Mouse (Mus musculus) heart, embryonic 13.5 days (tissue): ENCODE measurements around the gene Mlip. TPM values are rescaled to one million over a fixed set of nuclear protein-coding genes. Genes with fewer than 3 reads are reported as not detected.

Source experiments
- ATAC-seq: fragments of 200-750 bp; cut with Nextera tagmentation; 2 replicates; pipeline ENCODE4 v1.8.0; 2017; ENCODE audit warnings: moderate TSS enrichment; ENCODE audit not compliant: insufficient number of reproducible peaks, low FRiP score, low TSS enrichment; ENCODE audit errors: extremely low read depth
- H3K27ac ChIP-seq: fragments of 300-500 bp; sonication (generic); replicated peaks from 2 replicates; pipeline ENCODE4 v1.5.1; 2015; ENCODE audit warnings: moderate library complexity, mild to moderate bottlenecking, inconsistent platforms
- H3K27me3 ChIP-seq: fragments of 300-500 bp; sonication (generic); replicated peaks from 2 replicates; pipeline ENCODE4 v1.6.1; 2015; ENCODE audit warnings: mild to moderate bottlenecking, inconsistent platforms
- H3K36me3 ChIP-seq: fragments of 300-500 bp; sonication (generic); 2 replicates; pipeline ENCODE4 v1.6.1; 2015; ENCODE audit warnings: mild to moderate bottlenecking, inconsistent platforms
- H3K4me1 ChIP-seq: fragments of 300-500 bp; sonication (generic); 2 replicates; pipeline ENCODE4 v1.6.1; 2015; ENCODE audit warnings: inconsistent platforms
- H3K4me2 ChIP-seq: fragments of 300-500 bp; sonication (generic); 2 replicates; pipeline ENCODE4 v1.6.1; 2015; ENCODE audit warnings: inconsistent platforms, mild to moderate bottlenecking, moderate library complexity
- H3K4me3 ChIP-seq: fragments of 300-500 bp; sonication (generic); 2 replicates; pipeline ENCODE4 v1.5.1; 2015; ENCODE audit warnings: moderate library complexity, mild to moderate bottlenecking, inconsistent platforms
- H3K9ac ChIP-seq: fragments of 300-500 bp; sonication (generic); 2 replicates; pipeline ENCODE4 v1.6.1; 2015; ENCODE audit warnings: inconsistent platforms, mild to moderate bottlenecking, moderate library complexity
- H3K9me3 ChIP-seq: fragments of 300-500 bp; sonication (generic); 2 replicates; pipeline ENCODE4 v1.6.1; 2016; ENCODE audit warnings: inconsistent platforms
- WGBS: fragments of 180-500 bp; shearing (Covaris S2); methylation state at CpG from one replicate; pipeline ENCODE4 v1.1.7; 2015; ENCODE audit warnings: mixed read lengths; 5-methylcytosine and 5-hydroxymethylcytosine counted together
- polyA plus RNA-seq: library from polyadenylated mRNA; unstranded; fragments of >200 nt; fragmentation: Nextera tagmentation; extraction: Ambion mirVana; gene quantifications from 2 replicates; pipeline ENCODE4 v1.2.1, GENCODE M21; 2015

The Mlip gene
- polyA plus RNA-seq, 1 experiment from 2014 or later, result 72.2 TPM

- Histone ChIP-seq H3K36me3 (no peaks in the 10 kb centered on the region), H3K27ac (peak overlapping the region; percentile 86; the same call in 1 of the 2 replicates), H3K4me2 (no peak overlapping the region), H3K9ac (peak overlapping the region; percentile 21; the same call in 1 of the 2 replicates), H3K27me3 (no peaks in the 10 kb centered on the region), H3K4me3 (no peak overlapping the region), H3K4me1 (peaks cover 39% of the 10 kb centered on the region), H3K9me3 (no peaks in the 10 kb centered on the region)
- WGBS, result 62% methylated on average over 3 of the region's 3 CpGs
- ATAC-seq, result no peak
Observed at GRCm38 (mm10) chr9:77278055-77278454, 74.7 kb downstream of the Mlip start.

GRCm38 (mm10) chr9:77277270-77277669 lies 75.5 kb downstream of the Mlip start:
- H3K4me3 ChIP-seq, result no peak overlapping the region
- H3K4me2 ChIP-seq, result peak overlapping the region; percentile 22; the same call in 1 of the 2 replicates
- 48% methylated on average over 5 of the region's 5 CpGs for WGBS
- no peaks in the 10 kb centered on the region for H3K27me3 ChIP-seq
- peak overlapping the region; percentile 86 for H3K27ac ChIP-seq
- no peaks in the 10 kb centered on the region for H3K9me3 ChIP-seq
- peak overlapping the region; percentile 33; the same call in 1 of the 2 replicates for H3K9ac ChIP-seq
- no peaks in the 10 kb centered on the region for H3K36me3 ChIP-seq
- H3K4me1 ChIP-seq, result peaks cover 35% of the 10 kb centered on the region
- ATAC-seq, result no peak

- peak overlapping the region; percentile 36 for H3K4me2 ChIP-seq
- H3K36me3 ChIP-seq, result no peaks in the 10 kb centered on the region
- H3K9me3 ChIP-seq, result no peaks in the 10 kb centered on the region
- 25% methylated on average over 5 of the region's 5 CpGs for WGBS
- H3K4me3 ChIP-seq, result no peak overlapping the region
- H3K27ac ChIP-seq, result peak overlapping the region; percentile 86
- no peaks in the 10 kb centered on the region for H3K27me3 ChIP-seq
- H3K4me1 ChIP-seq, result peaks cover 35% of the 10 kb centered on the region
- H3K9ac ChIP-seq, result no peak overlapping the region
- peak; percentile 37; the same call in 1 of the 2 replicates for ATAC-seq
Observed at GRCm38 (mm10) chr9:77276451-77277154, 76.2 kb downstream of the Mlip start.

- 85% methylated on average over 4 of the region's 4 CpGs for WGBS
- H3K9ac ChIP-seq, result no peak overlapping the region
Observed at GRCm38 (mm10) chr9:77272727-77273126, 80.0 kb downstream of the Mlip start.

GRCm38 (mm10) chr9:77265268-77266017 lies 87.3 kb downstream of the Mlip start:
- Histone ChIP-seq H3K9me3 (no peaks in the 10 kb centered on the region), H3K27me3 (no peaks in the 10 kb centered on the region), H3K27ac (peak overlapping the region; percentile 51), H3K4me2 (no peak overlapping the region), H3K4me3 (no peak overlapping the region), H3K4me1 (peaks cover 12% of the 10 kb centered on the region), H3K9ac (no peak overlapping the region), H3K36me3 (no peaks in the 10 kb centered on the region)
- 45% methylated on average over 4 of the region's 4 CpGs for WGBS
- no peak for ATAC-seq

More at GRCm38 (mm10) chr9:77272727-77273126, 80.0 kb downstream of the Mlip start:
- Histone ChIP-seq H3K4me1 (peaks cover 16% of the 10 kb centered on the region), H3K36me3 (no peaks in the 10 kb centered on the region), H3K27me3 (no peaks in the 10 kb centered on the region), H3K9me3 (no peaks in the 10 kb centered on the region), H3K4me3 (no peak overlapping the region), H3K4me2 (no peak overlapping the region), H3K27ac (no peak overlapping the region)
- no peak for ATAC-seq

GRCm38 (mm10) chr9:77259052-77259451 lies 93.7 kb downstream of the Mlip start:
- Histone ChIP-seq H3K27ac (no peak overlapping the region), H3K4me3 (no peak overlapping the region), H3K27me3 (no peaks in the 10 kb centered on the region), H3K4me1 (peaks cover 12% of the 10 kb centered on the region), H3K9me3 (no peaks in the 10 kb centered on the region), H3K9ac (no peak overlapping the region), H3K4me2 (no peak overlapping the region), H3K36me3 (no peaks in the 10 kb centered on the region)
- ATAC-seq, result no peak
- WGBS, result 20% methylated on average over 4 of the region's 4 CpGs

GRCm38 (mm10) chr9:77258265-77258664 lies 94.5 kb downstream of the Mlip start:
- peaks cover 12% of the 10 kb centered on the region for H3K4me1 ChIP-seq
- H3K9ac ChIP-seq, result no peak overlapping the region
- 71% methylated on average over 6 of the region's 6 CpGs for WGBS
- no peak overlapping the region for H3K4me2 ChIP-seq
- H3K27me3 ChIP-seq, result no peaks in the 10 kb centered on the region
- H3K36me3 ChIP-seq, result no peaks in the 10 kb centered on the region
- no peak for ATAC-seq
- no peak overlapping the region; the same call in 1 of the 2 replicates for H3K27ac ChIP-seq
- no peak overlapping the region for H3K4me3 ChIP-seq
- no peaks in the 10 kb centered on the region for H3K9me3 ChIP-seq

- no peaks in the 10 kb centered on the region for H3K27me3 ChIP-seq
- H3K4me3 ChIP-seq, result no peak overlapping the region
- peaks cover 22% of the 10 kb centered on the region for H3K4me1 ChIP-seq
- peaks cover 1% of the 10 kb centered on the region for H3K36me3 ChIP-seq
- no peak overlapping the region for H3K27ac ChIP-seq
- 0 out of 2 replicates have a peak, but pooled peaks cover 1% of the 10 kb centered on the region for H3K9me3 ChIP-seq
- H3K4me2 ChIP-seq, result no peak overlapping the region
- 78% methylated on average over 3 of the region's 3 CpGs for WGBS
- no peak overlapping the region for H3K9ac ChIP-seq
- ATAC-seq, result no peak
Observed at GRCm38 (mm10) chr9:77254514-77254913, 98.3 kb downstream of the Mlip start.

- no peak overlapping the region for H3K4me2 ChIP-seq
- no peak overlapping the region for H3K27ac ChIP-seq
- H3K9me3 ChIP-seq, result 0 out of 2 replicates have a peak, but pooled peaks cover 6% of the 10 kb centered on the region
- WGBS, result 82% methylated on average over 4 of the region's 4 CpGs
- peaks cover 5% of the 10 kb centered on the region for H3K36me3 ChIP-seq
- H3K27me3 ChIP-seq, result no peaks in the 10 kb centered on the region
- H3K4me3 ChIP-seq, result no peak overlapping the region
- no peak for ATAC-seq
- peaks cover 10% of the 10 kb centered on the region; the same call in 1 of the 2 replicates for H3K4me1 ChIP-seq
- H3K9ac ChIP-seq, result no peak overlapping the region
Observed at GRCm38 (mm10) chr9:77252761-77253160, 100.0 kb downstream of the Mlip start.

- 62% methylated on average over 7 of the region's 7 CpGs for WGBS
- H3K4me3 ChIP-seq, result no peak overlapping the region
- H3K9ac ChIP-seq, result no peak overlapping the region
- H3K9me3 ChIP-seq, result 0 out of 2 replicates have a peak, but pooled peaks cover 6% of the 10 kb centered on the region
- no peaks in the 10 kb centered on the region for H3K27me3 ChIP-seq
- no peak for ATAC-seq
- H3K4me1 ChIP-seq, result peaks cover 10% of the 10 kb centered on the region; the same call in 1 of the 2 replicates
- H3K36me3 ChIP-seq, result peaks cover 5% of the 10 kb centered on the region
- H3K4me2 ChIP-seq, result no peak overlapping the region
- no peak overlapping the region for H3K27ac ChIP-seq
Observed at GRCm38 (mm10) chr9:77252134-77252533, 100.6 kb downstream of the Mlip start.

- Histone ChIP-seq H3K36me3 (peaks cover 5% of the 10 kb centered on the region), H3K27ac (no peak overlapping the region), H3K4me3 (no peak overlapping the region), H3K9me3 (0 out of 2 replicates have a peak, but pooled peaks cover 6% of the 10 kb centered on the region), H3K27me3 (no peaks in the 10 kb centered on the region), H3K4me2 (no peak overlapping the region), H3K9ac (no peak overlapping the region), H3K4me1 (peaks cover 10% of the 10 kb centered on the region; the same call in 1 of the 2 replicates)
- WGBS, result 75% methylated on average over 17 of the region's 18 CpGs
- no peak for ATAC-seq
Observed at GRCm38 (mm10) chr9:77251511-77252112, 101.2 kb downstream of the Mlip start.
